Mouse (Mus musculus) limb, embryonic 13.5 days (tissue): ENCODE results near the gene Stk11. TPM values are rescaled to one million over a fixed set of nuclear protein-coding genes. Genes with fewer than 3 reads are reported as not detected.
A peak's percentile ranks its signal among the peaks of the same experiment; 100 is the strongest.

Experiments
- ATAC-seq: fragments of 200-750 bp; cut with Nextera tagmentation; 2 replicates; pipeline ENCODE4 v1.8.0; 2017; ENCODE audit warnings: low read depth, moderate number of reproducible peaks, moderate TSS enrichment; ENCODE audit not compliant: low FRiP score
- H3K27ac ChIP-seq: fragments of 300-500 bp; sonication (generic); 2 replicates; pipeline ENCODE4 v1.5.1; 2015; ENCODE audit warnings: inconsistent platforms, mild to moderate bottlenecking, moderate library complexity
- H3K27me3 ChIP-seq: fragments of 300-500 bp; sonication (generic); 2 replicates; pipeline ENCODE4 v1.6.1; 2015; ENCODE audit warnings: mild to moderate bottlenecking, inconsistent platforms
- H3K36me3 ChIP-seq: fragments of 300-500 bp; sonication (generic); 2 replicates; pipeline ENCODE4 v1.6.1; 2015; ENCODE audit warnings: inconsistent platforms, mild to moderate bottlenecking, moderate library complexity
- H3K4me1 ChIP-seq: fragments of 300-500 bp; sonication (generic); 2 replicates; pipeline ENCODE4 v1.6.1; 2015; ENCODE audit warnings: inconsistent platforms
- H3K4me2 ChIP-seq: fragments of 300-500 bp; sonication (generic); replicated peaks from 2 replicates; pipeline ENCODE4 v1.6.1; 2015; ENCODE audit warnings: inconsistent platforms, mild to moderate bottlenecking, moderate library complexity
- H3K4me3 ChIP-seq: fragments of 300-500 bp; sonication (generic); 2 replicates; pipeline ENCODE4 v1.5.1; 2015; ENCODE audit warnings: moderate library complexity, mild to moderate bottlenecking, inconsistent platforms
- H3K9ac ChIP-seq: fragments of 300-500 bp; sonication (generic); 2 replicates; pipeline ENCODE4 v1.6.1; 2015; ENCODE audit warnings: mild to moderate bottlenecking, inconsistent platforms
- H3K9me3 ChIP-seq: fragments of 300-500 bp; sonication (generic); 2 replicates; pipeline ENCODE4 v1.6.1; 2016; ENCODE audit warnings: inconsistent platforms
- WGBS: fragments of 180-500 bp; shearing (Covaris S2); methylation state at CpG from one replicate; pipeline ENCODE4 v1.1.7; 2015; 5-methylcytosine and 5-hydroxymethylcytosine counted together
- polyA plus RNA-seq: library from polyadenylated mRNA; unstranded; fragments of >200 nt; fragmentation: Nextera tagmentation; extraction: Ambion mirVana; gene quantifications from 2 replicates; pipeline ENCODE4 v1.2.1, GENCODE M21; 2015

Stk11 gene
- 17.1 and 17.4 TPM in 2 replicates for polyA plus RNA-seq

- peak within 1 kb of the TSS; percentile 96 for H3K4me3 ChIP-seq
- peaks cover 41% of the 10 kb centered on the region for H3K4me1 ChIP-seq
- ATAC-seq = peak; percentile 99
- peaks cover 24% of the 10 kb centered on the region for H3K36me3 ChIP-seq
- H3K27me3 ChIP-seq = no peaks in the 10 kb centered on the region
- WGBS = under 1% methylated on average over 70 of the region's 70 CpGs
- H3K9me3 ChIP-seq = no peaks in the 10 kb centered on the region; the same call in 1 of the 2 replicates
- peak within 1 kb of the TSS; percentile 96 for H3K4me2 ChIP-seq
- peak within 1 kb of the TSS; percentile 91 for H3K9ac ChIP-seq
- H3K27ac ChIP-seq = peak within 1 kb of the TSS; percentile 85
Measured at GRCm38 (mm10) chr10:80115290-80115943, at the start of gene Stk11. Gene Stk11 (plus strand): TSS chr10:80115803.

GRCm38 (mm10) chr10:80069251-80069650 lies 46.4 kb upstream of the Stk11 start:
- WGBS = 94% methylated on average over 6 of the region's 7 CpGs
- no peak overlapping the region for H3K4me3 ChIP-seq
- H3K36me3 ChIP-seq = peaks cover 23% of the 10 kb centered on the region
- no peak overlapping the region for H3K27ac ChIP-seq
- H3K27me3 ChIP-seq = no peaks in the 10 kb centered on the region
- peaks cover 16% of the 10 kb centered on the region for H3K4me1 ChIP-seq
- ATAC-seq = no peak
- no peaks in the 10 kb centered on the region for H3K9me3 ChIP-seq
- H3K4me2 ChIP-seq = no peak overlapping the region
- no peak overlapping the region for H3K9ac ChIP-seq

GRCm38 (mm10) chr10:80069948-80070450 lies 45.6 kb upstream of the Stk11 start:
- Histone ChIP-seq H3K27me3 (no peaks in the 10 kb centered on the region), H3K9me3 (no peaks in the 10 kb centered on the region), H3K4me2 (no peak overlapping the region), H3K4me1 (peaks cover 21% of the 10 kb centered on the region), H3K9ac (no peak overlapping the region), H3K27ac (no peak overlapping the region), H3K36me3 (peaks cover 20% of the 10 kb centered on the region), H3K4me3 (no peak overlapping the region)
- no peak for ATAC-seq
- WGBS = 90% methylated on average over 4 of the region's 4 CpGs

- Histone ChIP-seq H3K9me3 (no peaks in the 10 kb centered on the region), H3K36me3 (peaks cover 16% of the 10 kb centered on the region), H3K9ac (peak overlapping the region; percentile 36), H3K4me2 (no peak overlapping the region), H3K4me1 (peaks cover 31% of the 10 kb centered on the region), H3K27me3 (no peaks in the 10 kb centered on the region), H3K4me3 (no peak overlapping the region), H3K27ac (peak overlapping the region; percentile 79)
- peak; percentile 66 for ATAC-seq
- WGBS = 51% methylated on average over 9 of the region's 9 CpGs
Measured at GRCm38 (mm10) chr10:80070837-80071515, 44.6 kb upstream of the Stk11 start.

GRCm38 (mm10) chr10:80071516-80071900 lies 44.1 kb upstream of the Stk11 start:
- Histone ChIP-seq H3K9me3 (no peaks in the 10 kb centered on the region), H3K27ac (peak overlapping the region; percentile 79), H3K27me3 (no peaks in the 10 kb centered on the region), H3K36me3 (peaks cover 13% of the 10 kb centered on the region), H3K4me1 (peaks cover 32% of the 10 kb centered on the region), H3K4me3 (no peak overlapping the region), H3K4me2 (no peak overlapping the region), H3K9ac (peak overlapping the region; percentile 36)
- 73% methylated on average over 3 of the region's 3 CpGs for WGBS
- ATAC-seq = no peak

- H3K27ac ChIP-seq = no peak overlapping the region
- WGBS = 81% methylated on average over 20 of the region's 20 CpGs
Measured at GRCm38 (mm10) chr10:80072623-80073489, 42.7 kb upstream of the Stk11 start.

GRCm38 (mm10) chr10:80074813-80075601 lies 40.6 kb upstream of the Stk11 start:
- 10% methylated on average over 28 of the region's 28 CpGs for WGBS
- Histone ChIP-seq H3K27me3 (no peaks in the 10 kb centered on the region), H3K9ac (peak overlapping the region; percentile 46; the same call in 1 of the 2 replicates), H3K27ac (no peak overlapping the region; the same call in 1 of the 2 replicates), H3K36me3 (peaks cover 22% of the 10 kb centered on the region), H3K4me2 (peak overlapping the region; percentile 48), H3K9me3 (no peaks in the 10 kb centered on the region), H3K4me1 (peaks cover 32% of the 10 kb centered on the region), H3K4me3 (peak overlapping the region; percentile 21)
- no peak for ATAC-seq

More at GRCm38 (mm10) chr10:80072623-80073489, 42.7 kb upstream of the Stk11 start:
- Histone ChIP-seq H3K4me3 (no peak overlapping the region), H3K4me1 (peaks cover 32% of the 10 kb centered on the region), H3K9ac (0 out of 2 replicates have a peak overlapping the region, but pooled peaks have one; percentile 20), H3K27me3 (no peaks in the 10 kb centered on the region), H3K36me3 (peaks cover 10% of the 10 kb centered on the region; the same call in 1 of the 2 replicates), H3K4me2 (no peak overlapping the region), H3K9me3 (no peaks in the 10 kb centered on the region)
- ATAC-seq = no peak

GRCm38 (mm10) chr10:80075924-80076323 lies 39.7 kb upstream of the Stk11 start:
- H3K27me3 ChIP-seq = no peaks in the 10 kb centered on the region
- H3K27ac ChIP-seq = no peak overlapping the region
- H3K4me1 ChIP-seq = peaks cover 30% of the 10 kb centered on the region
- peaks cover 32% of the 10 kb centered on the region for H3K36me3 ChIP-seq
- 55% methylated on average over 1 of the region's 1 CpGs for WGBS
- H3K9ac ChIP-seq = peak overlapping the region; percentile 8; the same call in 1 of the 2 replicates
- no peak for ATAC-seq
- no peak overlapping the region for H3K4me2 ChIP-seq
- H3K9me3 ChIP-seq = no peaks in the 10 kb centered on the region
- no peak overlapping the region for H3K4me3 ChIP-seq

- no peaks in the 10 kb centered on the region for H3K9me3 ChIP-seq
- H3K27ac ChIP-seq = no peak overlapping the region
- H3K4me3 ChIP-seq = no peak overlapping the region
- peaks cover 36% of the 10 kb centered on the region for H3K36me3 ChIP-seq
- no peak overlapping the region for H3K4me2 ChIP-seq
- no peaks in the 10 kb centered on the region for H3K27me3 ChIP-seq
- 93% methylated on average over 4 of the region's 4 CpGs for WGBS
- H3K9ac ChIP-seq = peak overlapping the region; percentile 8; the same call in 1 of the 2 replicates
- ATAC-seq = no peak
- peaks cover 25% of the 10 kb centered on the region for H3K4me1 ChIP-seq
Measured at GRCm38 (mm10) chr10:80076386-80076785, 39.2 kb upstream of the Stk11 start.

- H3K4me2 ChIP-seq = no peak overlapping the region
- no peak overlapping the region for H3K27ac ChIP-seq
- no peak overlapping the region for H3K4me3 ChIP-seq
- WGBS = 87% methylated on average over 5 of the region's 5 CpGs
- no peaks in the 10 kb centered on the region for H3K9me3 ChIP-seq
- peaks cover 16% of the 10 kb centered on the region for H3K4me1 ChIP-seq
- no peak overlapping the region for H3K9ac ChIP-seq
- ATAC-seq = no peak
- H3K27me3 ChIP-seq = no peaks in the 10 kb centered on the region
- peaks cover 42% of the 10 kb centered on the region for H3K36me3 ChIP-seq
Measured at GRCm38 (mm10) chr10:80077312-80077711, 38.3 kb upstream of the Stk11 start.

- no peaks in the 10 kb centered on the region for H3K27me3 ChIP-seq
- WGBS = 89% methylated on average over 1 of the region's 1 CpGs
- no peak overlapping the region for H3K9ac ChIP-seq
- no peak overlapping the region for H3K27ac ChIP-seq
- H3K36me3 ChIP-seq = peaks cover 52% of the 10 kb centered on the region
- peaks cover 16% of the 10 kb centered on the region for H3K4me1 ChIP-seq
- H3K4me2 ChIP-seq = no peak overlapping the region
- no peaks in the 10 kb centered on the region for H3K9me3 ChIP-seq
- H3K4me3 ChIP-seq = no peak overlapping the region
- ATAC-seq = no peak
Measured at GRCm38 (mm10) chr10:80078366-80078765, 37.2 kb upstream of the Stk11 start.
